In genomic region chr5:102417642-102418041, GRCm38 (mm10) we compare ENCODE assay signal across 32 mouse cellular contexts.
DNase-seq lines count a peak whose midpoint lies in the region; ATAC-seq and TF ChIP-seq lines count a peak whose summit lies in the region.
"Had no signal": no experiment of that assay in that cellular context is flagged by ENCODE, and none has a peak within 500 bp of the region (broad histone marks: within the 10 kb centered on the region; RNA-seq: fewer than 3 reads in every experiment).

No protein-coding gene starts in this region.

- no peaks in the 10 kb centered on the region for H3K36me3 ChIP-seq in embryonic facial prominence, embryonic 14.5 days (ENCODE audit: control insufficient read depth, insufficient read depth, low read length)
- no peaks in the 10 kb centered on the region for H3K36me3 ChIP-seq in embryonic facial prominence, embryonic 10.5 days (replicated peaks)
- no peaks in the 10 kb centered on the region for H3K36me3 ChIP-seq in lung, postnatal 0 days (ENCODE audit: insufficient read depth, low read length)
- H3K36me3 ChIP-seq: embryonic facial prominence, embryonic 15.5 days; heart, embryonic 13.5 days; hindbrain, embryonic 10.5 days; hindbrain, embryonic 15.5 days; intestine, embryonic 15.5 days; limb, embryonic 10.5 days; limb, embryonic 15.5 days; liver, embryonic 13.5 days; midbrain, embryonic 13.5 days; neural tube, embryonic 13.5 days had no signal

- no peak for TF ChIP-seq CTCF in lung, postnatal 0 days (IDR thresholded peaks at IDR 0.05)

- WGBS in embryonic facial prominence, embryonic 14.5 days: 61% methylated on average over 5 of the region's 5 CpGs
- 85% methylated on average over 5 of the region's 5 CpGs for WGBS in embryonic facial prominence, embryonic 10.5 days
- WGBS in lung, postnatal 0 days: 69% methylated on average over 5 of the region's 5 CpGs

- TF ChIP-seq EP300 in lung, postnatal 0 days (IDR thresholded peaks at IDR 0.05): no peak

- no peak overlapping the region for H3K4me3 ChIP-seq in embryonic facial prominence, embryonic 14.5 days (ENCODE audit: low read depth, low read length)
- H3K4me3 ChIP-seq in embryonic facial prominence, embryonic 10.5 days: no peak overlapping the region
- no peak overlapping the region for H3K4me3 ChIP-seq in lung, postnatal 0 days (ENCODE audit: low read depth, low read length)
- H3K4me3 ChIP-seq: embryonic facial prominence, embryonic 15.5 days; heart, embryonic 13.5 days; hindbrain, embryonic 10.5 days; hindbrain, embryonic 15.5 days; intestine, embryonic 15.5 days; limb, embryonic 10.5 days; limb, embryonic 15.5 days; liver, embryonic 13.5 days; midbrain, embryonic 13.5 days; neural tube, embryonic 13.5 days had no signal

- H3K9me3 ChIP-seq in embryonic facial prominence, embryonic 14.5 days (ENCODE audit: control insufficient read depth, low read length): peaks cover 2% of the 10 kb centered on the region; the same call in 1 of the 2 replicates
- no peaks in the 10 kb centered on the region for H3K9me3 ChIP-seq in embryonic facial prominence, embryonic 10.5 days
- H3K9me3 ChIP-seq in lung, postnatal 0 days (ENCODE audit: low read length): no peaks in the 10 kb centered on the region
- H3K9me3 ChIP-seq: embryonic facial prominence, embryonic 15.5 days; heart, embryonic 13.5 days; hindbrain, embryonic 10.5 days; hindbrain, embryonic 15.5 days; intestine, embryonic 15.5 days; limb, embryonic 10.5 days; limb, embryonic 15.5 days; liver, embryonic 13.5 days; midbrain, embryonic 13.5 days; neural tube, embryonic 13.5 days had no signal

- no peaks in the 10 kb centered on the region for H3K4me1 ChIP-seq in embryonic facial prominence, embryonic 14.5 days (ENCODE audit: control insufficient read depth, insufficient read depth, low read length)
- H3K4me1 ChIP-seq in embryonic facial prominence, embryonic 10.5 days: no peaks in the 10 kb centered on the region
- no peaks in the 10 kb centered on the region for H3K4me1 ChIP-seq in lung, postnatal 0 days (ENCODE audit: insufficient read depth, low read depth, low read length)
- H3K4me1 ChIP-seq: heart, embryonic 13.5 days; hindbrain, embryonic 10.5 days; hindbrain, embryonic 15.5 days; intestine, embryonic 15.5 days; liver, embryonic 13.5 days; midbrain, embryonic 13.5 days; neural tube, embryonic 13.5 days had no signal

- ATAC-seq in embryonic facial prominence, embryonic 14.5 days (ENCODE audit: low read depth): peak; percentile 55; the same call in 1 of the 2 replicates
- no peak for ATAC-seq in lung, postnatal 0 days
- ATAC-seq: activated CD4-positive, CD25-positive, alpha-beta regulatory T cell, adult 4 months; intestine, embryonic 15.5 days; midbrain, embryonic 13.5 days had no signal

- DNase-seq in embryonic facial prominence, embryonic 14.5 days (ENCODE audit: low spot score): peak; percentile 79
- no peak for DNase-seq in embryonic facial prominence, embryonic 10.5 days (ENCODE audit: low spot score)
- DNase-seq in heart, adult 11 months: peak; percentile 61
- DNase-seq in heart, adult 18-20 months: no peak
- DNase-seq in right cerebral cortex, postnatal 25 days: peak; percentile 6
- no peak for DNase-seq in right cerebral cortex, postnatal 4 days
- DNase-seq in gonadal fat pad, adult 2 months (ENCODE audit: low read depth): peak; percentile 71
- no peak for DNase-seq in lung, postnatal 0 days (ENCODE audit: low spot score)
- DNase-seq: adrenal gland, adult 2 months; cerebellum, adult 18-20 months; cerebellum, postnatal 10 days; gastrocnemius, postnatal 25 days; heart, postnatal 10 days; kidney, adult 2 months; kidney, postnatal 4 days; liver, embryonic 13.5 days; lung, adult 18-20 months; lung, postnatal 10 days; thymus, postnatal 25 days had no signal

- H3K27me3 ChIP-seq in embryonic facial prominence, embryonic 14.5 days (replicated peaks; ENCODE audit: control insufficient read depth, insufficient read depth, low read length): no peaks in the 10 kb centered on the region
- H3K27me3 ChIP-seq in embryonic facial prominence, embryonic 10.5 days (replicated peaks; ENCODE audit: low read depth, poor library complexity, severe bottlenecking): no peaks in the 10 kb centered on the region
- H3K27me3 ChIP-seq in lung, postnatal 0 days (replicated peaks; ENCODE audit: insufficient read depth, low read length): no peaks in the 10 kb centered on the region
- H3K27me3 ChIP-seq: CH12.LX; embryonic facial prominence, embryonic 15.5 days; heart, embryonic 13.5 days; hindbrain, embryonic 15.5 days; intestine, embryonic 15.5 days; limb, embryonic 15.5 days; liver, embryonic 13.5 days; midbrain, embryonic 13.5 days; neural tube, embryonic 13.5 days had no signal

- no peak overlapping the region for H3K27ac ChIP-seq in embryonic facial prominence, embryonic 14.5 days (replicated peaks; ENCODE audit: low read depth, low read length)
- no peak overlapping the region for H3K27ac ChIP-seq in embryonic facial prominence, embryonic 10.5 days (replicated peaks)
- H3K27ac ChIP-seq in lung, postnatal 0 days (ENCODE audit: low read length): no peak overlapping the region
- H3K27ac ChIP-seq: embryonic facial prominence, embryonic 15.5 days; heart, embryonic 13.5 days; hindbrain, embryonic 10.5 days; hindbrain, embryonic 15.5 days; intestine, embryonic 15.5 days; kidney, postnatal 0 days; limb, embryonic 10.5 days; limb, embryonic 15.5 days; liver, embryonic 13.5 days; macrophage; midbrain, embryonic 13.5 days; neural tube, embryonic 13.5 days had no signal

- no peak overlapping the region for H3K9ac ChIP-seq in embryonic facial prominence, embryonic 14.5 days (ENCODE audit: low read depth, low read length)
- no peak overlapping the region for H3K9ac ChIP-seq in lung, postnatal 0 days (replicated peaks; ENCODE audit: low read depth)
- H3K9ac ChIP-seq: embryonic facial prominence, embryonic 15.5 days; heart, embryonic 13.5 days; hindbrain, embryonic 15.5 days; intestine, embryonic 15.5 days; limb, embryonic 15.5 days; liver, embryonic 13.5 days; midbrain, embryonic 13.5 days; neural tube, embryonic 13.5 days had no signal

- H3K4me2 ChIP-seq in embryonic facial prominence, embryonic 14.5 days (ENCODE audit: low read depth, low read length): no peak overlapping the region
- H3K4me2 ChIP-seq in lung, postnatal 0 days (replicated peaks; ENCODE audit: low read depth, low read length): no peak overlapping the region
- H3K4me2 ChIP-seq: embryonic facial prominence, embryonic 15.5 days; heart, embryonic 13.5 days; hindbrain, embryonic 15.5 days; intestine, embryonic 15.5 days; limb, embryonic 15.5 days; liver, embryonic 13.5 days; midbrain, embryonic 13.5 days; neural tube, embryonic 13.5 days had no signal

Comparison
In these comparisons a context has a peak if more than half of its experiments do, and no peak if none do; other contexts are left out.
1. DNase-seq: peak in embryonic facial prominence, embryonic 14.5 days (single experiment), heart, adult 11 months (single experiment), right cerebral cortex, postnatal 25 days (single experiment) and gonadal fat pad, adult 2 months (single experiment); none in embryonic facial prominence, embryonic 10.5 days (single experiment), heart, adult 18-20 months (0 of 2), right cerebral cortex, postnatal 4 days (single experiment) and lung, postnatal 0 days (single experiment).